Mouse (Mus musculus) liver, embryonic 13.5 days (tissue): Measurements from ENCODE around the gene Kin. TPM values are rescaled to one million over a fixed set of nuclear protein-coding genes. Genes with fewer than 3 reads are reported as not detected.
A peak's percentile ranks its signal among the peaks of the same experiment; 100 is the strongest.

Experiments
- ATAC-seq: fragments of 200-750 bp; cut with Nextera tagmentation; 2 replicates; pipeline ENCODE4 v1.8.0; 2017; ENCODE audit warnings: low read depth, mild to moderate bottlenecking, moderate number of reproducible peaks, moderate library complexity
- DNase-seq: peaks from one replicate; pipeline ENCODE4 v3.0.0; 2022
- H3K27ac ChIP-seq: fragments of 300-500 bp; sonication (generic); 2 replicates; pipeline ENCODE4 v1.5.1; 2015; ENCODE audit warnings: moderate library complexity, mild to moderate bottlenecking, inconsistent platforms
- H3K27me3 ChIP-seq: fragments of 300-500 bp; sonication (generic); 2 replicates; pipeline ENCODE4 v1.6.1; 2015; ENCODE audit warnings: mild to moderate bottlenecking, inconsistent platforms
- H3K36me3 ChIP-seq: fragments of 300-500 bp; sonication (generic); 2 replicates; pipeline ENCODE4 v1.6.1; 2015; ENCODE audit warnings: mild to moderate bottlenecking, inconsistent platforms
- H3K4me1 ChIP-seq: fragments of 300-500 bp; sonication (generic); replicated peaks from 2 replicates; pipeline ENCODE4 v1.6.1; 2015; ENCODE audit warnings: inconsistent platforms
- H3K4me2 ChIP-seq: fragments of 300-500 bp; sonication (generic); 2 replicates; pipeline ENCODE4 v1.6.1; 2015; ENCODE audit warnings: inconsistent platforms, mild to moderate bottlenecking, moderate library complexity
- H3K4me3 ChIP-seq: fragments of 300-500 bp; sonication (generic); replicated peaks from 2 replicates; pipeline ENCODE4 v1.5.1; 2015; ENCODE audit warnings: mild to moderate bottlenecking, inconsistent platforms
- H3K9ac ChIP-seq: fragments of 300-500 bp; sonication (generic); 2 replicates; pipeline ENCODE4 v1.6.1; 2015; ENCODE audit warnings: mild to moderate bottlenecking, inconsistent platforms
- H3K9me3 ChIP-seq: fragments of 300-500 bp; sonication (generic); replicated peaks from 2 replicates; pipeline ENCODE4 v1.6.1; 2016; ENCODE audit warnings: inconsistent platforms
- WGBS: fragments of 180-500 bp; shearing (Covaris S2); methylation state at CpG from one replicate; pipeline ENCODE4 v1.1.7; 2015; ENCODE audit not compliant: insufficient replicate concordance; 5-methylcytosine and 5-hydroxymethylcytosine counted together
- polyA plus RNA-seq: library from polyadenylated mRNA; unstranded; fragments of >200 nt; fragmentation: Nextera tagmentation; extraction: Ambion mirVana; gene quantifications from 2 replicates; pipeline ENCODE4 v1.2.1, GENCODE M21; 2015

Kin gene
- polyA plus RNA-seq, 1 experiment from 2014 or later, result 19.6 TPM

- H3K4me1 ChIP-seq, result no peaks in the 10 kb centered on the region
- ATAC-seq, result no peak
- no peak overlapping the region for H3K4me2 ChIP-seq
- WGBS, result 31% methylated on average over 1 of the region's 1 CpGs
- no peak overlapping the region for H3K9ac ChIP-seq
- no peaks in the 10 kb centered on the region for H3K9me3 ChIP-seq
- H3K36me3 ChIP-seq, result peaks cover 9% of the 10 kb centered on the region; the same call in 1 of the 2 replicates
- no peak for DNase-seq
- no peaks in the 10 kb centered on the region for H3K27me3 ChIP-seq
- no peak overlapping the region for H3K27ac ChIP-seq
- no peak overlapping the region for H3K4me3 ChIP-seq
Measured at GRCm38 (mm10) chr2:10118751-10119150, 38.4 kb downstream of the Kin start.

GRCm38 (mm10) chr2:10119276-10119675 lies 38.9 kb downstream of the Kin start:
- no peak for DNase-seq
- Histone ChIP-seq H3K4me2 (no peak overlapping the region), H3K27ac (no peak overlapping the region), H3K9ac (no peak overlapping the region), H3K4me3 (no peak overlapping the region), H3K9me3 (no peaks in the 10 kb centered on the region), H3K27me3 (no peaks in the 10 kb centered on the region), H3K36me3 (peaks cover 9% of the 10 kb centered on the region; the same call in 1 of the 2 replicates), H3K4me1 (no peaks in the 10 kb centered on the region)
- 61% methylated on average over 8 of the region's 8 CpGs for WGBS
- ATAC-seq, result no peak

GRCm38 (mm10) chr2:10121826-10122225 lies 41.4 kb downstream of the Kin start:
- Histone ChIP-seq H3K27ac (no peak overlapping the region), H3K4me3 (no peak overlapping the region), H3K36me3 (peaks cover 9% of the 10 kb centered on the region; the same call in 1 of the 2 replicates), H3K4me1 (no peaks in the 10 kb centered on the region), H3K27me3 (no peaks in the 10 kb centered on the region), H3K9ac (no peak overlapping the region), H3K9me3 (no peaks in the 10 kb centered on the region), H3K4me2 (no peak overlapping the region)
- ATAC-seq, result no peak
- whole genome bisulfite sequencing, result 43% methylated on average over 3 of the region's 3 CpGs
- no peak for DNase-seq

GRCm38 (mm10) chr2:10126122-10126521 lies 45.7 kb downstream of the Kin start:
- WGBS, result 58% methylated on average over 4 of the region's 4 CpGs
- H3K27ac ChIP-seq, result no peak overlapping the region
- ATAC-seq, result no peak

GRCm38 (mm10) chr2:10127471-10127870 lies 47.1 kb downstream of the Kin start:
- Histone ChIP-seq H3K9ac (peak overlapping the region; percentile 44; the same call in 1 of the 2 replicates), H3K4me3 (peak overlapping the region; percentile 38)

More at GRCm38 (mm10) chr2:10126122-10126521, 45.7 kb downstream of the Kin start:
- peak overlapping the region; percentile 43 for H3K4me2 ChIP-seq
- H3K9ac ChIP-seq, result no peak overlapping the region
- H3K27me3 ChIP-seq, result no peaks in the 10 kb centered on the region
- H3K9me3 ChIP-seq, result no peaks in the 10 kb centered on the region
- H3K4me3 ChIP-seq, result no peak overlapping the region
- no peak for DNase-seq
- peaks cover 10% of the 10 kb centered on the region; the same call in 1 of the 2 replicates for H3K36me3 ChIP-seq
- H3K4me1 ChIP-seq, result no peaks in the 10 kb centered on the region

GRCm38 (mm10) chr2:10128571-10128970 lies 48.2 kb downstream of the Kin start:
- peak overlapping the region; percentile 38 for H3K4me3 ChIP-seq
- H3K36me3 ChIP-seq, result peaks cover 5% of the 10 kb centered on the region; the same call in 1 of the 2 replicates
- H3K27ac ChIP-seq, result peak overlapping the region; percentile 52; the same call in 1 of the 2 replicates
- 65% methylated on average over 4 of the region's 4 CpGs for WGBS
- 0 out of 2 replicates have a peak overlapping the region, but pooled peaks have one; percentile 34 for H3K9ac ChIP-seq
- H3K27me3 ChIP-seq, result no peaks in the 10 kb centered on the region
- 0 out of 2 replicates have a peak, but pooled peaks cover 4% of the 10 kb centered on the region for H3K4me1 ChIP-seq
- DNase-seq (no peak), ATAC-seq (peak; percentile 23; the same call in 1 of the 2 replicates)
- no peaks in the 10 kb centered on the region for H3K9me3 ChIP-seq
- peak overlapping the region; percentile 43 for H3K4me2 ChIP-seq

More at GRCm38 (mm10) chr2:10127471-10127870, 47.1 kb downstream of the Kin start:
- Histone ChIP-seq H3K4me2 (peak overlapping the region; percentile 43), H3K27me3 (no peaks in the 10 kb centered on the region), H3K36me3 (peaks cover 7% of the 10 kb centered on the region; the same call in 1 of the 2 replicates), H3K27ac (peak overlapping the region; percentile 52; the same call in 1 of the 2 replicates), H3K4me1 (0 out of 2 replicates have a peak, but pooled peaks cover 4% of the 10 kb centered on the region), H3K9me3 (no peaks in the 10 kb centered on the region)
- DNase-seq (no peak), ATAC-seq (no peak)
- WGBS, result 52% methylated on average over 5 of the region's 5 CpGs

- Histone ChIP-seq H3K27me3 (no peaks in the 10 kb centered on the region), H3K36me3 (peaks cover 5% of the 10 kb centered on the region; the same call in 1 of the 2 replicates), H3K4me2 (no peak overlapping the region), H3K9me3 (no peaks in the 10 kb centered on the region), H3K9ac (peak overlapping the region; percentile 46; the same call in 1 of the 2 replicates), H3K4me1 (0 out of 2 replicates have a peak, but pooled peaks cover 4% of the 10 kb centered on the region), H3K4me3 (peak overlapping the region; percentile 38), H3K27ac (peak overlapping the region; percentile 65)
- ATAC-seq, result peak; percentile 61
- DNase-seq, result no peak
- WGBS, result 45% methylated on average over 8 of the region's 8 CpGs
Measured at GRCm38 (mm10) chr2:10130341-10130990, 50.1 kb downstream of the Kin start.

- Histone ChIP-seq H3K27me3 (no peaks in the 10 kb centered on the region), H3K9ac (peak within 1 kb of the TSS; percentile 46; the same call in 1 of the 2 replicates), H3K9me3 (no peaks in the 10 kb centered on the region), H3K4me3 (peak within 1 kb of the TSS; percentile 38), H3K4me1 (0 out of 2 replicates have a peak, but pooled peaks cover 4% of the 10 kb centered on the region), H3K4me2 (no peak within 1 kb of the TSS), H3K36me3 (peaks cover 5% of the 10 kb centered on the region; the same call in 1 of the 2 replicates), H3K27ac (peak within 1 kb of the TSS; percentile 65)
- DNase-seq (no peak), ATAC-seq (no peak)
- WGBS, result 66% methylated on average over 4 of the region's 4 CpGs
Measured at GRCm38 (mm10) chr2:10131296-10131695, 50.9 kb downstream of the Kin start, which contains the start of gene Itih2. Gene Itih2 (minus strand): TSS chr2:10131396.

- Histone ChIP-seq H3K36me3 (peaks cover 5% of the 10 kb centered on the region; the same call in 1 of the 2 replicates), H3K4me1 (0 out of 2 replicates have a peak, but pooled peaks cover 4% of the 10 kb centered on the region), H3K4me3 (no peak overlapping the region), H3K9me3 (no peaks in the 10 kb centered on the region), H3K27me3 (no peaks in the 10 kb centered on the region), H3K4me2 (no peak overlapping the region), H3K9ac (no peak overlapping the region), H3K27ac (no peak overlapping the region)
- WGBS, result 74% methylated on average over 1 of the region's 1 CpGs
- ATAC-seq (no peak), DNase-seq (no peak)
Measured at GRCm38 (mm10) chr2:10132128-10132527, 51.7 kb downstream of the Kin start.

GRCm38 (mm10) chr2:10133941-10134340 lies 53.5 kb downstream of the Kin start:
- no peak for DNase-seq
- ATAC-seq, result peak; percentile 60
- WGBS, result 52% methylated on average over 6 of the region's 6 CpGs
- Histone ChIP-seq H3K9ac (no peak overlapping the region), H3K27me3 (no peaks in the 10 kb centered on the region), H3K4me2 (no peak overlapping the region), H3K9me3 (no peaks in the 10 kb centered on the region), H3K27ac (no peak overlapping the region), H3K36me3 (no peaks in the 10 kb centered on the region), H3K4me3 (no peak overlapping the region), H3K4me1 (0 out of 2 replicates have a peak, but pooled peaks cover 4% of the 10 kb centered on the region)

- DNase-seq (no peak), ATAC-seq (no peak)
- no peak overlapping the region for H3K4me2 ChIP-seq
- 51% methylated on average over 2 of the region's 2 CpGs for WGBS
- H3K36me3 ChIP-seq, result no peaks in the 10 kb centered on the region
- H3K9me3 ChIP-seq, result no peaks in the 10 kb centered on the region
- no peak overlapping the region for H3K4me3 ChIP-seq
- H3K9ac ChIP-seq, result no peak overlapping the region
- H3K4me1 ChIP-seq, result no peaks in the 10 kb centered on the region
- H3K27ac ChIP-seq, result no peak overlapping the region
- no peaks in the 10 kb centered on the region for H3K27me3 ChIP-seq
Measured at GRCm38 (mm10) chr2:10137320-10137719, 56.9 kb downstream of the Kin start.
